Mouse (Mus musculus) ES-Bruce4 (cell line): ENCODE measurements at regions not wholly inside any gene's neighbourhood (a gene's known extent, or its start where the extent isn't known, plus 50 kb on each side); places are given as distances from the start of the nearest gene placed in this dataset.

Experiments
- H3K27ac ChIP-seq: 2 replicates; pipeline ENCODE4 v1.5.1; 2012; ENCODE audit warnings: low read length, inconsistent platforms; ENCODE audit not compliant: insufficient read depth
- H3K27me3 ChIP-seq: 2 replicates; pipeline ENCODE4 v1.6.1; 2012; ENCODE audit warnings: mild to moderate bottlenecking, low read length, inconsistent platforms; ENCODE audit not compliant: control insufficient read depth, poor library complexity, insufficient read depth, severe bottlenecking
- H3K36me3 ChIP-seq: 2 replicates; pipeline ENCODE4 v1.6.1; 2012; ENCODE audit warnings: inconsistent platforms, mild to moderate bottlenecking, low read length, moderate library complexity; ENCODE audit not compliant: control insufficient read depth, poor library complexity, insufficient read depth, severe bottlenecking
- H3K4me1 ChIP-seq: one replicate; pipeline ENCODE4 v1.8.1; 2011; ENCODE audit warnings: low read length; ENCODE audit not compliant: control insufficient read depth, insufficient read depth
- H3K4me3 ChIP-seq: 2 replicates; pipeline ENCODE4 v1.5.1; 2011; ENCODE audit warnings: low read depth, mild to moderate bottlenecking, low read length
- H3K9ac ChIP-seq: 2 replicates; pipeline ENCODE4 v1.6.1; 2012; ENCODE audit warnings: low read depth, mild to moderate bottlenecking, inconsistent platforms; ENCODE audit not compliant: poor library complexity, severe bottlenecking
- H3K9me3 ChIP-seq: replicated peaks from 2 replicates; pipeline ENCODE4 v1.6.1; 2012; ENCODE audit warnings: mild to moderate bottlenecking, low read length, inconsistent platforms; ENCODE audit not compliant: control insufficient read depth, poor library complexity, insufficient read depth, severe bottlenecking
- CTCF ChIP-seq: IDR thresholded peaks from one replicate; pipeline ENCODE4 v1.8.1; 2011; ENCODE audit warnings: low read depth, low read length
- EP300 ChIP-seq: IDR thresholded peaks from 2 replicates; pipeline ENCODE4 v1.6.1; 2011; ENCODE audit warnings: low read depth, low read length; ENCODE audit not compliant: insufficient read depth
- POLR2A ChIP-seq: IDR thresholded peaks from one replicate; pipeline ENCODE4 v1.8.1; 2011; ENCODE audit warnings: low read length; ENCODE audit not compliant: insufficient read depth

DNA sequence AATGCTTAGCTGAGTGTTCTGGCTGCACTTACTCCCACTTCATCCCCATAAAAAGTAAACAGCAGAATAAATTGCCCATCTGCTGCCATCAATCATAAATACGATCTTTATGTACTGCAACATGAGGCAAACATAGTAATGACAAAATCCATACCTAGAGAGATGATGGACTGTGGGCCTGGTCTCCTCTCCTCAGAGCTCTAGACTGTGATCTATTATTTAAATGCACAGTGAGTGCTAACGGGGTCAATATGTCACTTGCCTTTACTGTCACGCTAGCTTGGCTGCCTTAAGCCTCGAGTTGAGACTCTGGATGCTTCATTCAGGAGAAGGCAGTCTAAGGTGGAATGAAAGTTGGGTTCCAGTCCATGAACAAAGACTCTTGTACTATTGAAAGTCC, 683.7 kb upstream of the Vstm2b start:
- Histone ChIP-seq H3K9ac (no peak overlapping the region), H3K4me3 (no peak overlapping the region), H3K36me3 (no peaks in the 10 kb centered on the region), H3K9me3 (no peaks in the 10 kb centered on the region), H3K27ac (no peak overlapping the region), H3K4me1 (no peaks in the 10 kb centered on the region), H3K27me3 (no peaks in the 10 kb centered on the region)
- TF ChIP-seq CTCF (no peak), POLR2A (no peak), EP300 (no peak)

GRCm38 (mm10) chr7:40215271-40215670, 682.9 kb upstream of the Vstm2b start:
- Histone ChIP-seq H3K9me3 (no peaks in the 10 kb centered on the region), H3K36me3 (no peaks in the 10 kb centered on the region), H3K4me1 (no peaks in the 10 kb centered on the region), H3K27ac (no peak overlapping the region), H3K4me3 (no peak overlapping the region), H3K27me3 (no peaks in the 10 kb centered on the region), H3K9ac (no peak overlapping the region)
- TF ChIP-seq POLR2A, result no peak
- no peak for TF ChIP-seq EP300
- no peak for TF ChIP-seq CTCF

DNA sequence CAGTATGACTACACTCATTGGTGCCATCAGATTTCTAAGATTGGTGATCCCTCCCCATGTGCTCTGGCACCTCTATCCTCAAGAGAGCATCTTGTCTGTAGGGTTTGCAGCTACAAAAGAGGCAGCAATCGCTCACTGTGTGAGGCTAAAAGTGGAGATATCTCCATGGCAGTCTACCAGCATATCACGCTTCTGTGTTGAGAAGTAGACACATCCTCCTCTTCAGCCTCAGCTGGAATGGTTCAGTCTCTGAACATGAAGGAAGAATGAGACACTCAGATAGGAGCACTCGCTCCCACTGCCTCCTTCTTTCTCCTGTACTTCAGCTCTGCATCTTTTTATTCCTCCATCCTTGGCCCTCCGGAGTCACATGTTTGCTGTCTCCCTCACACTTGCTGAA, 677.6 kb upstream of the Vstm2b start:
- Histone ChIP-seq H3K9me3 (no peaks in the 10 kb centered on the region), H3K9ac (no peak overlapping the region), H3K4me1 (no peaks in the 10 kb centered on the region), H3K4me3 (no peak overlapping the region), H3K27ac (no peak overlapping the region), H3K27me3 (no peaks in the 10 kb centered on the region), H3K36me3 (no peaks in the 10 kb centered on the region)
- no peak for TF ChIP-seq POLR2A

GRCm38 (mm10) chr7:40245188-40245587, 652.9 kb upstream of the Vstm2b start:
- Histone ChIP-seq H3K4me3 (no peak overlapping the region), H3K4me1 (no peaks in the 10 kb centered on the region), H3K36me3 (no peaks in the 10 kb centered on the region), H3K9me3 (no peaks in the 10 kb centered on the region), H3K9ac (no peak overlapping the region), H3K27me3 (no peaks in the 10 kb centered on the region), H3K27ac (no peak overlapping the region)
- TF ChIP-seq POLR2A (no peak), EP300 (no peak), CTCF (no peak)

DNA sequence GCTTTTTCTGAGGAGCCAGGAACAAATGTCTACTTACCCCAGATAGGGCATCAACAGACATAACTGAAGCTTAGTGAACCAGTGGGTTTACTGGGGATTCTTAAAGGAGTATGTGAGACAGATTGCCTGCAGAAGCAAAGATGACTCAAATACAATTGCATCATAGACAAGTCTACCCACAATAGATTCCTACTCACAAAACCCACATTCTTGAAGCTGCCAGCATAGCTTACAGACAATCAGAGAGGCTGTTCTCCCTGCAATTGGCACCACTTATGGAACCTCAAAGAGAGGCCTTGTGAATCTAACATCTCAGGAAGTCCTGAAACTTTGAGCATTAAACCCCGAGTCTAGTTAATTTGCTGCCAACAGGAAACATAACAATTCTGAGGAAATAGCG, 649.6 kb upstream of the Vstm2b start:
- Histone ChIP-seq H3K9ac (no peak overlapping the region), H3K9me3 (no peaks in the 10 kb centered on the region), H3K27me3 (no peaks in the 10 kb centered on the region), H3K4me3 (no peak overlapping the region), H3K36me3 (no peaks in the 10 kb centered on the region), H3K4me1 (no peaks in the 10 kb centered on the region), H3K27ac (no peak overlapping the region)
- TF ChIP-seq POLR2A (no peak), CTCF (no peak), EP300 (no peak)

DNA sequence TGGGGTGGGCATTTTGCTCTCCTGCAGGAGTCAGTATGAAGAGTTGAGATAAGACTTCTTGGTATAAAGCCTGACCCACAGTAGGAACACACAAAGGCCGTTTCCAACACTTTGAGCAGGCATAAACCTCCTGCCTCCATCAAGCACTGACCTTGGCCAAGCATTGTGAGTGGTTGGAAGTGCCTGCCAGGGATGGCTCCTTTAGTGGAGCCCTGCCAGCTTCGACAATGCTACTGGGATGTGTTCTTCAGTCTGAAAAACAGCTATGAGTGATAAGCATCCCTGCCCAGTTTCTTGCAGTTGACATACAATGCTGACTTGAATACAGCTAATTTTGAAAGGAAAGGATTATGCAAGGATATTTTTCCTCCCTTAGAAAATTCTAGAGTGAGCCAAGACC, 644.6 kb upstream of the Vstm2b start:
- Histone ChIP-seq H3K4me3 (no peak overlapping the region), H3K9ac (no peak overlapping the region), H3K27me3 (no peaks in the 10 kb centered on the region), H3K9me3 (no peaks in the 10 kb centered on the region), H3K36me3 (no peaks in the 10 kb centered on the region), H3K4me1 (no peaks in the 10 kb centered on the region), H3K27ac (no peak overlapping the region)
- TF ChIP-seq CTCF (no peak), POLR2A (no peak), EP300 (no peak)
